Mouse (Mus musculus) bone marrow, adult 2 months (tissue): ENCODE data around the gene Mbd3.

Experiments
- CTCF ChIP-seq: fragments of 200-500 bp; IDR thresholded peaks from 2 replicates; pipeline ENCODE4 v1.5.1; 2011; ENCODE audit warnings: low read length, control low read depth; ENCODE audit not compliant: control insufficient read depth, insufficient read depth
- POLR2A ChIP-seq: fragments of 200-500 bp; IDR thresholded peaks from 2 replicates; pipeline ENCODE4 v1.6.1; 2011; ENCODE audit warnings: low read depth, mild to moderate bottlenecking, control low read depth, low read length, borderline replicate concordance; ENCODE audit not compliant: control insufficient read depth

DNA sequence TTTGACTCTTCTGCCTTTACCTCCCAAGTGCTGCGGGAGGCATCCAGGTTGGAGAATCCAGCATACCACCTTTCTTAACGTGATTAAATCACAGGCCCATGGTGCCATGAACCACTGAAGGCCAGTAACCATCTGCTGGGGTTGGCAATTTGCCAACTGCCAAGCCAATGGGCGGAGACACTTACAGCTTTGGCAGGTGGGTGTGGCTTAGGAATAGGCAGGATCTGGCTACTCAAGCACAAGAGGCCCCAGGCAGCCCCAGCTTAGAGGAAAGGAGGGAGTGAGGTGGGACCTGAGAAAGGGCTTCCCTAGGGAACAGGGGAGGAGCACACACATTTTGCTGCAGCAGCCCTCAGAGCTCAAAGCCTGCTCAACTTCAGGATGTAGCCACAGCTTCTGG is 19.0 kb upstream of the Mbd3 start:
- no peak for TF ChIP-seq CTCF
- TF ChIP-seq POLR2A: no peak
